Mouse (Mus musculus) thymus, adult 2 months (tissue): ENCODE results near the gene Hacl1. TPM values are rescaled to one million over a fixed set of nuclear protein-coding genes. Genes with fewer than 3 reads are reported as not detected.

Experiments used
- DNase-seq: peaks from one replicate; pipeline ENCODE4 v3.0.0; 2021
- H3K27ac ChIP-seq: fragments of 200-500 bp; 2 replicates; pipeline ENCODE4 v1.5.1; 2012; ENCODE audit warnings: low read length, control low read depth; ENCODE audit not compliant: control insufficient read depth, insufficient read depth
- H3K27me3 ChIP-seq: fragments of 200-500 bp; 2 replicates; pipeline ENCODE4 v1.6.1; 2012; ENCODE audit warnings: mild to moderate bottlenecking, low read length, moderate library complexity, mixed read lengths; ENCODE audit not compliant: control insufficient read depth, insufficient read depth
- H3K36me3 ChIP-seq: fragments of 200-500 bp; 2 replicates; pipeline ENCODE4 v1.6.1; 2012; ENCODE audit warnings: mild to moderate bottlenecking, low read length, moderate library complexity; ENCODE audit not compliant: control insufficient read depth, insufficient read depth
- H3K4me1 ChIP-seq: fragments of 200-500 bp; replicated peaks from 2 replicates; pipeline ENCODE4 v1.6.1; 2012; ENCODE audit warnings: low read length; ENCODE audit not compliant: control insufficient read depth, insufficient read depth
- H3K4me3 ChIP-seq: fragments of 200-500 bp; 2 replicates; pipeline ENCODE4 v1.5.1; 2012; ENCODE audit warnings: mild to moderate bottlenecking, low read length, control low read depth, moderate library complexity; ENCODE audit not compliant: control insufficient read depth, insufficient read depth
- CTCF ChIP-seq: fragments of 200-500 bp; IDR thresholded peaks from 2 replicates; pipeline ENCODE4 v1.5.1; 2012; ENCODE audit warnings: mild to moderate bottlenecking, control low read depth, low read length, moderate library complexity, borderline replicate concordance; ENCODE audit not compliant: control insufficient read depth, poor library complexity, insufficient read depth; ENCODE audit errors: extremely low read depth
- POLR2A ChIP-seq: fragments of 200-500 bp; IDR thresholded peaks from 2 replicates; pipeline ENCODE4 v1.6.1; 2012; ENCODE audit warnings: mild to moderate bottlenecking, low read length, control low read depth, moderate library complexity; ENCODE audit not compliant: control insufficient read depth, poor library complexity, insufficient read depth; ENCODE audit errors: extremely low read depth
- WGBS: fragments of 180-500 bp; shearing (Covaris S2); methylation state at CpG from one replicate; pipeline ENCODE4 v1.1.7; 2018; 5-methylcytosine and 5-hydroxymethylcytosine counted together
- polyA plus RNA-seq: library from polyadenylated mRNA; depleted of rRNA; stranded (reverse); fragments of >200 nt; gene quantifications from 2 replicates; pipeline ENCODE4 v1.2.3, GENCODE M21; 2012

Hacl1 gene
- polyA plus RNA-seq, 1 experiment = 12.1 TPM

- TF ChIP-seq POLR2A (no peak), CTCF (no peak)
- H3K4me3 ChIP-seq = no peak overlapping the region
- 83% methylated on average over 9 of the region's 9 CpGs for WGBS
- no peaks in the 10 kb centered on the region for H3K27me3 ChIP-seq
- H3K4me1 ChIP-seq = peaks cover 74% of the 10 kb centered on the region
- H3K36me3 ChIP-seq = peaks cover 4% of the 10 kb centered on the region; the same call in 1 of the 2 replicates
- DNase-seq = no peak
- peak overlapping the region; percentile 78 for H3K27ac ChIP-seq
These were observed 75.4 kb downstream of the Hacl1 start for GRCm38 (mm10) chr14:31565478-31566212.

DNA sequence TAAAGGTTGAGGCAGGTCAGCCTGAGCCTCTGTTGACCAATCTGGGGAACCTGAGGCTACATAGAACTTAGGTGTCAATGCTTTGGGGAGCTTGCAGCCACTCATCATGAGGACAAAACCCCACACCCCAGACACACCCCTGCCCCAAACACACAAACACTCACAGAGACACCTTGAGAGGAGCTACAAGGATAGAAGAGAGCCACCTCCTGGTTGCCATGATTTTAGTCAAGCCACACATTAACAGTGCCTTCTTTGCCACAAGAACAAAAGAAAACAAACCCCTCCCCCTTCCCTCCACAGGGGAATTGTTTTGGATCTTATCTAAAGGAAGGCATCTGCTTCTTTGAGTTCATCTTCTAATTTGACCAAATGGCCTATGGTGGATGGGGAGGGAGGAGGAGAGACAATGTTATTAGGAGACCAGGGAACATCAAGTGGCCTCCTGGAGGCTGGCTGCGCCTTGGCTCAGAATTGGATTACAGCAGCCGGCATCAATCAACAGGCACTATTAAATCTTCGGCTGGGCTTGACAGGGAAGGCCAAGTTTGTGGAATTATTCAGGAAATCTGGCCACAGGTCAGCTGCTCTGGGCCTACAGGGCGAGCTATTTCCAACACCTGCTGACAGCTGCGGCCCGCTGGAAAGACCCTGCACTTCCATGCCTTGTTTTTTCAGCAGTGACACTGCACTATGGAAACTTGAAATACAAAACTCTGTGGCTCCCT lies 76.5 kb downstream of the Hacl1 start:
- H3K4me3 ChIP-seq = no peak overlapping the region
- no peaks in the 10 kb centered on the region for H3K27me3 ChIP-seq
- H3K27ac ChIP-seq = peak overlapping the region; percentile 56
- 83% methylated on average over 6 of the region's 6 CpGs for WGBS
- H3K4me1 ChIP-seq = peaks cover 73% of the 10 kb centered on the region
- DNase-seq = no peak
- peaks cover 4% of the 10 kb centered on the region; the same call in 1 of the 2 replicates for H3K36me3 ChIP-seq
- TF ChIP-seq POLR2A (no peak), CTCF (no peak)

- Histone ChIP-seq H3K4me3 (no peak overlapping the region), H3K27ac (peak overlapping the region; percentile 99), H3K4me1 (peaks cover 73% of the 10 kb centered on the region), H3K27me3 (no peaks in the 10 kb centered on the region), H3K36me3 (no peaks in the 10 kb centered on the region; the same call in 1 of the 2 replicates)
- TF ChIP-seq POLR2A (no peak), CTCF (no peak)
- 47% methylated on average over 5 of the region's 5 CpGs for WGBS
- no peak for DNase-seq
These were observed 80.2 kb downstream of the Hacl1 start for GRCm38 (mm10) chr14:31560886-31561285.

DNA sequence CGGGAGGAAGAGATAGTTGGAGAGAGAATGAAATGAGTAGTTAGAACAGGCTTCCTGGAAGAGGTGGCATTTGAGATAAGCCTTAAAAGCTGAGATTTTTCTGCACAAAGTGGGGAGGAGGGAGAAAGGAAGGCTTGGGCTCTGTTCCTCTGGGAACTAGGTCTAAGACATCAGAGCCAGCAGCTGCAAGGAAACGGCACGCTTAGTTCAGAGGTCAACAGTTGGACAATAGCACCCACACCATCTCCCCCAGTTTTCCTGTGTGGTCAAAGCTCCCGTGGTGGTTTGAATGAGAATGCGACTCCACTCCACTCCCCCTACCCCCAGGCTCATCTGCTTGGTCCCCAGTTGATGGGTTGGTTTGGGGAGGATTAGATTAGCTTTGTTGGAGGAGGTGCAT lies 81.9 kb downstream of the Hacl1 start:
- WGBS = 45% methylated on average over 5 of the region's 5 CpGs
- TF ChIP-seq CTCF = no peak
- no peak for TF ChIP-seq POLR2A

DNA sequence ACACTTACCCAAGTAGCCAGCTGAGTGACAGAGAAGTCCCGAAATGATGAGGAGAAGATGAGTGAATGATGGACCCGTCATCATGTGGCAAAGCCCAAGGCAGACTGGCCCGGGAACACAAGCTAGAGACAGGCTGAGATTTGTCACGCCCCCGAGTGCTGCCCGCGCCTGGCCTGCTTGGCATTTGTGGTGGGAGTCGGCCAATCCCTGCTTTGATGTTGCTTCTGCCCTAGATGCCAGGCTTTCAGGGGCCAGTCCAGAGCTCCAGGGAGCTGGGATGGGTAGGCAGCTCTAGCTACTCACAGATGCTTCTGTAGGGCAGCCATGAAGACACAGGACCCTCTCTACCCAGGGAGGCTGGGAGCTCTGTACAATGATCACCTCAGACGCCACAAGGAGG lies 83.3 kb downstream of the Hacl1 start:
- TF ChIP-seq POLR2A (no peak), CTCF (no peak)
- Histone ChIP-seq H3K4me1 (peaks cover 78% of the 10 kb centered on the region), H3K36me3 (peaks cover 12% of the 10 kb centered on the region), H3K27ac (peak overlapping the region; percentile 100), H3K4me3 (no peak overlapping the region), H3K27me3 (no peaks in the 10 kb centered on the region)
- no peak for DNase-seq
- 85% methylated on average over 9 of the region's 9 CpGs for WGBS

More for the DNA sequence above, 81.9 kb downstream of the Hacl1 start:
- Histone ChIP-seq H3K4me1 (peaks cover 75% of the 10 kb centered on the region), H3K4me3 (no peak overlapping the region), H3K36me3 (no peaks in the 10 kb centered on the region; the same call in 1 of the 2 replicates), H3K27ac (peak overlapping the region; percentile 85), H3K27me3 (no peaks in the 10 kb centered on the region)
- no peak for DNase-seq

DNA sequence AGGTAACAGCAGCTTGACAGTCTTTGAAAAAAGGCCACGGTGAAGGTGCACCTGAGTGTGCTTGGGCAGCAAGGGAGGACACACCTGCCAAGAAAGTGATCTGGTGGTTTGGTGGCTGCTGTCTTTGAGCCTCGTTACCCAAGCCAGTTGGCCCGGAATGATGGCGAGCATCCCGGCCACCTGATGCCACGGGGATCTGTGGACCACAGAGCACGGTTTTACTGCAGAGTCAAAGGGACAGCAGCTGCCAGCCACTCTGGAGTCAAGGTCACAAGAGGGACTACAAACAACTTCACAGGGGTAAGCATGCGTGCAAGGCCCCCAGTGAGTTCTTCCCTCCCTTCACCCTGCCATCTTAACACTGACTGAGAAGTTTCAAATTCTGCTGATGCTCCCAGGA lies 83.8 kb downstream of the Hacl1 start:
- TF ChIP-seq CTCF (no peak), POLR2A (no peak)
- H3K27ac ChIP-seq = peak overlapping the region; percentile 100

More for the DNA sequence above, 83.8 kb downstream of the Hacl1 start:
- Histone ChIP-seq H3K27me3 (no peaks in the 10 kb centered on the region), H3K4me3 (0 out of 2 replicates have a peak overlapping the region, but pooled peaks have one; percentile 12), H3K36me3 (peaks cover 17% of the 10 kb centered on the region), H3K4me1 (peaks cover 80% of the 10 kb centered on the region)
- 20% methylated on average over 8 of the region's 8 CpGs for WGBS
- DNase-seq = peak; percentile 47
